Comparison of ENCODE assay signal across 13 mouse cellular contexts in genomic region chr2:168613092-168613880, GRCm38 (mm10). TPM values are rescaled to one million over a fixed set of nuclear protein-coding genes. Genes with fewer than 3 reads are reported as not detected.
DNase-seq lines count a peak whose midpoint lies in the region; ATAC-seq and TF ChIP-seq lines count a peak whose summit lies in the region.
"Had no signal": no experiment of that assay in that cellular context is flagged by ENCODE, and none has a peak within 500 bp of the region (broad histone marks: within the 10 kb centered on the region; RNA-seq: fewer than 3 reads in every experiment).

No protein-coding gene starts in this region.

- no peak for TF ChIP-seq CTCF in lung, adult 2 months (IDR thresholded peaks at IDR 0.05; ENCODE audit: insufficient read depth, low read length)

- H3K9me3 ChIP-seq in lung, embryonic 15.5 days, result no peaks in the 10 kb centered on the region
- H3K9me3 ChIP-seq in limb, embryonic 14.5 days (ENCODE audit: control insufficient read depth, low read length), result no peaks in the 10 kb centered on the region
- H3K9me3 ChIP-seq: hindbrain, embryonic 13.5 days had no signal

- peak overlapping the region; percentile 31; the same call in 1 of the 2 replicates for H3K27ac ChIP-seq in lung, embryonic 15.5 days
- H3K27ac ChIP-seq in limb, embryonic 14.5 days (replicated peaks; ENCODE audit: low read depth, low read length), result no peak overlapping the region; the same call in 1 of the 2 replicates
- H3K27ac ChIP-seq: hindbrain, embryonic 13.5 days; layer of hippocampus, adult 2 months had no signal

- 0 out of 2 replicates have a peak, but pooled peaks have one; percentile 33 for ATAC-seq in lung, embryonic 15.5 days (ENCODE audit: borderline replicate concordance, extremely low read depth, low FRiP score, low TSS enrichment)
- peak; percentile 36; the same call in 1 of the 2 replicates for ATAC-seq in limb, embryonic 14.5 days (ENCODE audit: low FRiP score, low read depth)
- ATAC-seq in inflammation-experienced regulatory T-cells, adult 6 months, result no peak

- H3K36me3 ChIP-seq in lung, embryonic 15.5 days, result no peaks in the 10 kb centered on the region
- H3K36me3 ChIP-seq in limb, embryonic 14.5 days (ENCODE audit: control insufficient read depth, insufficient read depth, low read length), result no peaks in the 10 kb centered on the region
- H3K36me3 ChIP-seq: hindbrain, embryonic 13.5 days had no signal

- 36% methylated on average over 13 of the region's 13 CpGs for WGBS in lung, embryonic 15.5 days
- WGBS in lung, adult 2 months, result 52% methylated on average over 13 of the region's 13 CpGs
- WGBS in limb, embryonic 14.5 days, result 28% methylated on average over 13 of the region's 13 CpGs

- H3K27me3 ChIP-seq in lung, embryonic 15.5 days, result peaks cover 2% of the 10 kb centered on the region
- H3K27me3 ChIP-seq in limb, embryonic 14.5 days (ENCODE audit: control insufficient read depth, insufficient read depth, low read length), result 0 out of 2 replicates have a peak, but pooled peaks cover 5% of the 10 kb centered on the region

- TF ChIP-seq POLR2A in lung, adult 2 months (IDR thresholded peaks at IDR 0.05; ENCODE audit: borderline replicate concordance, extremely low read depth, low read depth, low read length), result no peak
- TF ChIP-seq POLR2A in limb, embryonic 14.5 days (IDR thresholded peaks at IDR 0.05; ENCODE audit: borderline replicate concordance, extremely low read depth, insufficient read depth, insufficient read length), result no peak

- H3K4me1 ChIP-seq in lung, embryonic 15.5 days, result peaks cover 30% of the 10 kb centered on the region
- no peaks in the 10 kb centered on the region for H3K4me1 ChIP-seq in lung, adult 2 months (ENCODE audit: control insufficient read depth, insufficient read depth, low read length)
- peaks cover 51% of the 10 kb centered on the region for H3K4me1 ChIP-seq in limb, embryonic 14.5 days (ENCODE audit: control insufficient read depth, insufficient read depth, low read length)

- H3K4me3 ChIP-seq in lung, embryonic 15.5 days, result no peak overlapping the region
- no peak overlapping the region for H3K4me3 ChIP-seq in lung, adult 2 months (replicated peaks; ENCODE audit: extremely low read depth, low read depth, low read length)
- no peak overlapping the region for H3K4me3 ChIP-seq in limb, embryonic 14.5 days (replicated peaks; ENCODE audit: low read length)
- H3K4me3 ChIP-seq: hindbrain, embryonic 13.5 days; layer of hippocampus, adult 2 months had no signal

- H3K4me2 ChIP-seq in lung, embryonic 15.5 days, result peak overlapping the region; percentile 23; the same call in 1 of the 2 replicates
- no peak overlapping the region for H3K4me2 ChIP-seq in limb, embryonic 14.5 days (replicated peaks; ENCODE audit: low read depth, low read length, severe bottlenecking)
- H3K4me2 ChIP-seq: hindbrain, embryonic 13.5 days had no signal

- intact Hi-C loops in gastrocnemius, postnatal 14 days (cut with DNase I; ENCODE audit: low total_unique reads), result no loop called here

- peak; percentile 45 for DNase-seq in gastrocnemius, postnatal 14 days
- no peak for DNase-seq in gastrocnemius, postnatal 10 days
- DNase-seq in lung, adult 2 months, result no peak
- DNase-seq in MN1 (ENCODE audit: low spot score), result peak; percentile 24
- DNase-seq in limb, embryonic 14.5 days (ENCODE audit: low spot score), result peak; percentile 79
- no peak for DNase-seq in left cerebral cortex, adult 8-10 months (ENCODE audit: low spot score in 2 of 2)
- DNase-seq: adrenal gland, adult 2 months; cerebellum, postnatal 25 days; left cerebral cortex, postnatal 4 days had no signal

- H3K9ac ChIP-seq in lung, embryonic 15.5 days, result no peak overlapping the region
- no peak overlapping the region for H3K9ac ChIP-seq in limb, embryonic 14.5 days (ENCODE audit: low read depth, low read length, severe bottlenecking)
- H3K9ac ChIP-seq: hindbrain, embryonic 13.5 days had no signal

RNA-seq across cellular contexts. Expression of gene Nfatc2, which starts 11.8 kb away (rescaled TPM):
- 1 to 10 TPM; 6.5 to 7.5 TPM for total RNA-seq in gastrocnemius, postnatal 14 days (2021)
- total RNA-seq in gastrocnemius, postnatal 10 days (2021), result 10 to 100 TPM in 1 of 2 experiments, 1 to 10 TPM in 1; 8.2 to 12.7 TPM
- 1.2 and 1.8 TPM in 2 replicates for polyA plus RNA-seq in lung, embryonic 15.5 days (2015; fragmentation: Nextera tagmentation; extraction: Ambion mirVana)
- polyA plus RNA-seq in lung, adult 2 months (2012; rRNA removed), result 2.5 and 3.2 TPM in 2 replicates
- 9.4 and 11.4 TPM in 2 replicates for polyA plus RNA-seq in limb, embryonic 14.5 days (2012; rRNA removed)
- polyA plus RNA-seq in limb, embryonic 14.5 days (2014; fragmentation: Nextera tagmentation; extraction: Ambion mirVana), result 8.8 and 9.0 TPM in 2 replicates
- total RNA-seq in left cerebral cortex, adult 8-10 months (2022), result 10 to 100 TPM; 15.2 to 16.8 (median 15.6) TPM
- polyA plus RNA-seq in inflammation-experienced regulatory T-cells, adult 6 months (2017; shearing (Covaris generic)), result 10 to 100 TPM; 21.7 to 24.8 (median 23.1) TPM

Comparison
In these comparisons a context has a peak if more than half of its experiments do, and no peak if none do; other contexts are left out.
1. DNase-seq: peak in gastrocnemius, postnatal 14 days (single experiment), MN1 (single experiment) and limb, embryonic 14.5 days (single experiment); none in gastrocnemius, postnatal 10 days (single experiment), lung, adult 2 months (single experiment) and left cerebral cortex, adult 8-10 months (0 of 2).